Mouse (Mus musculus) A20 (cell line): ENCODE data around the gene Olfr1513.
"Not testable (repeated sequence)": the region's sequence is repeated elsewhere in the genome, so short reads cannot be mapped to it uniquely, and the experiment has no call there.

Experiments used
- DNase-seq: peaks from one replicate; pipeline ENCODE4 v3.0.0-alpha.2; 2011; ENCODE audit warnings: low read depth, low spot score

Gene Olfr1513

DNA sequence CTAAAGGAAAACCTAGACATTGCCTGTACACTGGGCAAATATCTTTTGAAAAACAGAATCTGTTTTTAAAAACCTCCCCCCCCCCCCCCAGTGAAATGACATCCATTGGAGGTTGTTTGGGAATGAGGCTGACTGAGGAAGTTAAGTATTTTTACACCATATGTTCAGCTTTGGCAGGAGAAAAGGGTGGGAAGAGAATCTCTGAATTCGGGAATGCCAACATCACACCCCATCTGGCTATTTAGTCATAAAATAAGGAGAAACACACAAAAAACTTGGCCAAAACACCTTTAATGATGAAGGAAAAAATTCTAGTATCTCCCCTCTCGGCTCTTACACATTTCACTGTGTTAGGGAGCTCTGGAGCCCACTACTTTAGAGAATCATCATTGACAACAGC is 45.3 kb downstream of the Olfr1513 start:
- no peak for DNase-seq

DNA sequence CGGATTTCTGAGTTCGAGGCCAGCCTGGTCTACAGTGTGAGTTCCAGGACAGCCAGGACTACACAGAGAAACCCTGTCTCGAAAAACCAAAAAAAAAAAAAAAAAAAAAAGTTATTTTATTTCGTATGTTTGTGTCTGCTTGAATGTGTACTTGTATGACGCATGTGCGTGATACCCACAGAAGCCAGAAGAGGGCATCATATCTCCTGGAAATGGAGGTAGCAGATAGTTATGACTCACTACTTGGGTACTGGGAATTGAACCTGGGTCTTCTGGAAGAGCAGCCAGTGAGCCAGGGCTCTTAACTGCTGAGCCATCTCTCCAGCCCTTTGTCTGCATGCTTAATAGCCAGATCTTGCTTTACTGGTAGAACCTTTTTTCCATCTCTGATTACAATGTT is 45.9 kb downstream of the Olfr1513 start:
- peak; percentile 33 for DNase-seq

DNA sequence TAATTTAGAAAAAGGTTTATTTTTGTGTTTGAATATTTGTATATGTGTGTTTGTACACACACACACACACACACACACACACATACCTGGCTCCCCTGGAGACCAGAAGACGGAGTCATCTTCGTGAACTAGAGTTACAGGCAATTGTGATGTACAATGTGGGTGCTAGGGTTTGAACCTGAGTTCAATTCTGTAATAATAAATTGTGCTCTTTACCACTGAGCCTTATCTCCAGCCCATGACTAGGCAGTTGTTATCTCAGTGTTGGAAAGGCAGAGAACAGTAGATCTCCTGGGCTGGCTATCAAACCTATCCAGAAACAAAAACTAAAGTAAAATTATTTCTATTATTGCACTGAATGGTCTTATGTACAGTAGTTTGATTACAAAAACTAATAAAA is 50.1 kb downstream of the Olfr1513 start:
- DNase-seq = peak; percentile 12

DNA sequence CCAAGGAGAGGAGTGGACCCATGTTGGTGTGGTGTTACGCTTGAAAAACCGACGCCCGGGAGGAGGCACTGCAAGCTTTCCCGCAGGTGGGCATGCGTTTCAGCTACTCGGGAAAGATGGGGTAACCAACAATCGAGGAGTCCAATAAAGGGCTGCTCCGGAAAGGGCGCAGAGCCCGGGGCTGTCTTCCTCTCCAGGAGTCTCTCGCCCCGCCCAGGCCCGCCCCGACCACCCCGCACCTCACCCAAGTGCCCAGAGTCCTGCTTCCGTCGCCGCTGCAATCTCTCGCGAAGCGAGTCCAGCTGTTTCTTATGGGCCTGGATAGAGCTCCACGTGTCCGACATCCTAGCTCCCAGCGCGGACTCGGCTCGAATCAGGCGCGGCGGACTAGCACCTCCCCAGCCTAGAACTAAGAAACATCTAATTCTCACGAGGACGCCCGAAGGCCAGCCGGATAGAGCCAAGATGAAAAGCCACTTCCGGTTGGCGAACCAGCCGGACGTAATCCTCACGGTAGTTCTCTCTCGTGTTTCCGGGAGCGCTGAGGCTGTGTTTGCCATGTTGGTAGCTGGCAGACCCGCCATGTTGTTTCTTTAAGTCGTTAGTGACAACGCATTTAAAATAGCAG is 51.5 kb downstream of the Olfr1513 start, which contains the start of gene Mettl3:
TSS of gene Mettl3 (minus strand) at position 485 of the 628 bp plus-strand sequence.
- DNase-seq = peak; percentile 97

DNA sequence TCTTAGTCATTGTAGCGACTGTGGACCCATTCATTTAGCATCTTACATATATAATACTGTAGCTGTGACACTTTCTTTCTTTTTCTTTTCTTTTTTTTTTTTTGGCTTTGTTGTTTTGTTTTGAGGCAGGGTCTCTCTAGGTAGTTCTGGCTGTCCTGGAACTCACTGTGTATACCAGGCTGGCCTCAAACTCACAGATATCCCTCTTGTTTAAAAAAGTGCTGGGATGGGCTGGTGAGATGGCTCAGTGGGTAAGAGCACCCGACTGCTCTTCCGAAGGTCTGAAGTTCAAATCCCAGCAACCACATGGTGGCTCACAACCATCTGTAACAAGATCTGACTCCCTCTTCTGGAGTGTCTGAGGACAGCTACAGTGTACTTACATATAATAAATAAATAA is 52.7 kb downstream of the Olfr1513 start:
- not testable (repeated sequence) for DNase-seq
